Comparison of ENCODE assay signal across 9 mouse cellular contexts in genomic region chr10:79917532-79918100, GRCm38 (mm10). TPM values are rescaled to one million over a fixed set of nuclear protein-coding genes. Genes with fewer than 3 reads are reported as not detected.
DNase-seq lines count a peak whose midpoint lies in the region; ATAC-seq and TF ChIP-seq lines count a peak whose summit lies in the region.
"Had no signal": no experiment of that assay in that cellular context is flagged by ENCODE, and none has a peak within 500 bp of the region (broad histone marks: within the 10 kb centered on the region; RNA-seq: fewer than 3 reads in every experiment).

No protein-coding gene starts in this region.

- H3K4me1 ChIP-seq in heart, embryonic 10.5 days = peaks cover 79% of the 10 kb centered on the region
- peaks cover 77% of the 10 kb centered on the region for H3K4me1 ChIP-seq in hindbrain, embryonic 10.5 days (replicated peaks)
- peaks cover 55% of the 10 kb centered on the region for H3K4me1 ChIP-seq in liver, postnatal 0 days (ENCODE audit: insufficient read depth)

- no peak overlapping the region for H3K9ac ChIP-seq in liver, postnatal 0 days (replicated peaks)

- no peak for TF ChIP-seq CTCF in liver, postnatal 0 days (IDR thresholded peaks at IDR 0.05; ENCODE audit: low read depth)

- H3K27me3 ChIP-seq in heart, embryonic 10.5 days (ENCODE audit: insufficient read depth, poor library complexity, severe bottlenecking) = peaks cover 54% of the 10 kb centered on the region
- H3K27me3 ChIP-seq in hindbrain, embryonic 10.5 days (ENCODE audit: insufficient read depth, poor library complexity, severe bottlenecking) = peaks cover 57% of the 10 kb centered on the region
- H3K27me3 ChIP-seq in liver, postnatal 0 days (ENCODE audit: insufficient read depth, low read length) = peaks cover 52% of the 10 kb centered on the region

- ATAC-seq in liver, postnatal 0 days = no peak

- no peak for DNase-seq in heart, embryonic 10.5 days (ENCODE audit: low spot score)
- no peak for DNase-seq in heart, postnatal 14 days
- peak; percentile 3 for DNase-seq in adipocyte (ENCODE audit: low spot score)
- no peak for DNase-seq in hindbrain, embryonic 10.5 days (ENCODE audit: low spot score)
- no peak for DNase-seq in liver, postnatal 0 days
- no peak for DNase-seq in Muller cell, postnatal 12 days (ENCODE audit: inconsistent ontology term)
- no peak for DNase-seq in urinary bladder, postnatal 10 days (ENCODE audit: low spot score)
- DNase-seq in thymus, postnatal 4 days = no peak

- no peaks in the 10 kb centered on the region for H3K9me3 ChIP-seq in heart, embryonic 10.5 days
- H3K9me3 ChIP-seq in hindbrain, embryonic 10.5 days = no peaks in the 10 kb centered on the region
- no peaks in the 10 kb centered on the region for H3K9me3 ChIP-seq in liver, postnatal 0 days (ENCODE audit: low read length)

- peak overlapping the region; percentile 88 for H3K4me3 ChIP-seq in heart, embryonic 10.5 days
- H3K4me3 ChIP-seq in hindbrain, embryonic 10.5 days = peak overlapping the region; percentile 73
- no peak overlapping the region for H3K4me3 ChIP-seq in liver, postnatal 0 days (ENCODE audit: low read depth, low read length)

- no peak for TF ChIP-seq EP300 in liver, postnatal 0 days (IDR thresholded peaks at IDR 0.05; ENCODE audit: low read depth)

- H3K36me3 ChIP-seq in heart, embryonic 10.5 days = peaks cover 9% of the 10 kb centered on the region
- peaks cover 10% of the 10 kb centered on the region for H3K36me3 ChIP-seq in hindbrain, embryonic 10.5 days
- no peaks in the 10 kb centered on the region for H3K36me3 ChIP-seq in liver, postnatal 0 days (replicated peaks; ENCODE audit: insufficient read depth, low read length)

- H3K4me2 ChIP-seq in liver, postnatal 0 days (ENCODE audit: low read depth, low read length) = peak overlapping the region; percentile 98; the same call in 1 of the 2 replicates

- intact Hi-C loops in heart, postnatal 14 days (cut with DNase I) = no loop called here

- H3K27ac ChIP-seq in heart, embryonic 10.5 days = peak overlapping the region; percentile 95; the same call in 1 of the 2 replicates
- no peak overlapping the region for H3K27ac ChIP-seq in hindbrain, embryonic 10.5 days
- no peak overlapping the region for H3K27ac ChIP-seq in liver, postnatal 0 days (ENCODE audit: low read depth)

- WGBS in heart, embryonic 10.5 days = 62% methylated on average over 5 of the region's 5 CpGs
- 70% methylated on average over 5 of the region's 5 CpGs for WGBS in hindbrain, embryonic 10.5 days
- WGBS in liver, postnatal 0 days (ENCODE audit: insufficient replicate concordance) = 65% methylated on average over 5 of the region's 5 CpGs

RNA-seq across cellular contexts. Expression of gene Kiss1r, which starts 0.8 kb away (rescaled TPM):
- polyA plus RNA-seq in heart, embryonic 10.5 days (2016; fragmentation: Nextera tagmentation; extraction: Ambion mirVana) = 0.31 and 0.33 TPM in 2 replicates
- total RNA-seq in heart, postnatal 14 days (2021) = under 1 TPM; 0.41 to 0.43 TPM
- 0.72 and 0.80 TPM in 2 replicates for polyA plus RNA-seq in hindbrain, embryonic 10.5 days (2016; fragmentation: Nextera tagmentation; extraction: Ambion mirVana)
- 0.18 and 0.34 TPM in 2 replicates for polyA plus RNA-seq in liver, postnatal 0 days (2015; fragmentation: Nextera tagmentation; extraction: Ambion mirVana)

RNA-seq across cellular contexts. Expression of gene R3hdm4, which starts 3.4 kb away (rescaled TPM):
- polyA plus RNA-seq in heart, embryonic 10.5 days (2016; fragmentation: Nextera tagmentation; extraction: Ambion mirVana) = 88.7 and 96.0 TPM in 2 replicates
- 10 to 100 TPM; 81.8 to 93.4 TPM for total RNA-seq in heart, postnatal 14 days (2021)
- 130 and 152 TPM in 2 replicates for polyA plus RNA-seq in hindbrain, embryonic 10.5 days (2016; fragmentation: Nextera tagmentation; extraction: Ambion mirVana)
- 47.3 and 51.7 TPM in 2 replicates for polyA plus RNA-seq in liver, postnatal 0 days (2015; fragmentation: Nextera tagmentation; extraction: Ambion mirVana)

RNA-seq across cellular contexts. Expression of gene Gm26602, which starts 7.0 kb away (rescaled TPM):
- polyA plus RNA-seq in heart, embryonic 10.5 days (2016; fragmentation: Nextera tagmentation; extraction: Ambion mirVana) = 1.4 and 4.0 TPM in 2 replicates
- not detected for total RNA-seq in heart, postnatal 14 days (2021)
- polyA plus RNA-seq in hindbrain, embryonic 10.5 days (2016; fragmentation: Nextera tagmentation; extraction: Ambion mirVana) = 2.6 and 4.5 TPM in 2 replicates
- 4.6 TPM in 1 of 2 replicates, not detected in the other for polyA plus RNA-seq in liver, postnatal 0 days (2015; fragmentation: Nextera tagmentation; extraction: Ambion mirVana)
- total RNA-seq: neutrophil, adult 5-6 weeks had no signal

RNA-seq across cellular contexts. Expression of gene Med16, which starts 8.9 kb away (rescaled TPM):
- polyA plus RNA-seq in heart, embryonic 10.5 days (2016; fragmentation: Nextera tagmentation; extraction: Ambion mirVana) = 51.9 and 54.4 TPM in 2 replicates
- total RNA-seq in heart, postnatal 14 days (2021) = 10 to 100 TPM; 48.3 to 51.5 TPM
- polyA plus RNA-seq in hindbrain, embryonic 10.5 days (2016; fragmentation: Nextera tagmentation; extraction: Ambion mirVana) = 68.3 and 77.3 TPM in 2 replicates
- polyA plus RNA-seq in liver, postnatal 0 days (2015; fragmentation: Nextera tagmentation; extraction: Ambion mirVana) = 13.5 and 14.3 TPM in 2 replicates

RNA-seq across cellular contexts. Expression of gene Arid3a, which starts 9.2 kb away (rescaled TPM):
- 12.5 and 16.4 TPM in 2 replicates for polyA plus RNA-seq in heart, embryonic 10.5 days (2016; fragmentation: Nextera tagmentation; extraction: Ambion mirVana)
- total RNA-seq in heart, postnatal 14 days (2021) = 1 to 10 TPM; 2.2 to 2.6 TPM
- polyA plus RNA-seq in hindbrain, embryonic 10.5 days (2016; fragmentation: Nextera tagmentation; extraction: Ambion mirVana) = 11.1 and 15.0 TPM in 2 replicates
- 4.5 and 5.5 TPM in 2 replicates for polyA plus RNA-seq in liver, postnatal 0 days (2015; fragmentation: Nextera tagmentation; extraction: Ambion mirVana)
